22 mouse cellular contexts compared by ENCODE assay signal in genomic region chr16:97733599-97733998, GRCm38 (mm10). TPM values are rescaled to one million over a fixed set of nuclear protein-coding genes. Genes with fewer than 3 reads are reported as not detected.
DNase-seq lines count a peak whose midpoint lies in the region; ATAC-seq and TF ChIP-seq lines count a peak whose summit lies in the region.
"Had no signal": no experiment of that assay in that cellular context is flagged by ENCODE, and none has a peak within 500 bp of the region (broad histone marks: within the 10 kb centered on the region; RNA-seq: fewer than 3 reads in every experiment).

No protein-coding gene starts in this region.

- 43% methylated on average over 2 of the region's 2 CpGs for WGBS in intestine, embryonic 14.5 days
- WGBS in intestine, embryonic 16.5 days, result 48% methylated on average over 2 of the region's 2 CpGs
- WGBS in small intestine, adult 2 months, result 27% methylated on average over 2 of the region's 2 CpGs
- WGBS in forebrain, embryonic 15.5 days, result 76% methylated on average over 2 of the region's 2 CpGs
- 67% methylated on average over 2 of the region's 2 CpGs for WGBS in forebrain, postnatal 0 days

- TF ChIP-seq CTCF in small intestine, adult 2 months (IDR thresholded peaks at IDR 0.05; ENCODE audit: extremely low read depth, insufficient read length, insufficient replicate concordance, low read depth, low read length), result no peak
- no peak for TF ChIP-seq CTCF in forebrain, postnatal 0 days (IDR thresholded peaks at IDR 0.05; ENCODE audit: low read depth)

- no peak overlapping the region for H3K4me3 ChIP-seq in intestine, embryonic 14.5 days (ENCODE audit: low read depth, low read length)
- no peak overlapping the region for H3K4me3 ChIP-seq in intestine, embryonic 16.5 days (ENCODE audit: low read length)
- H3K4me3 ChIP-seq in small intestine, adult 2 months (ENCODE audit: low read depth, low read length), result no peak overlapping the region
- H3K4me3 ChIP-seq in forebrain, embryonic 15.5 days, result no peak overlapping the region
- H3K4me3 ChIP-seq in forebrain, postnatal 0 days (ENCODE audit: low read depth, low read length), result no peak overlapping the region
- H3K4me3 ChIP-seq: embryonic facial prominence, embryonic 10.5 days; embryonic facial prominence, embryonic 12.5 days; forebrain, embryonic 13.5 days had no signal

- no peak overlapping the region for H3K9ac ChIP-seq in intestine, embryonic 14.5 days (ENCODE audit: low read length)
- H3K9ac ChIP-seq in intestine, embryonic 16.5 days (ENCODE audit: low read depth, low read length), result no peak overlapping the region
- no peak overlapping the region for H3K9ac ChIP-seq in forebrain, embryonic 15.5 days (replicated peaks)
- H3K9ac ChIP-seq in forebrain, postnatal 0 days, result no peak overlapping the region
- H3K9ac ChIP-seq: embryonic facial prominence, embryonic 12.5 days; forebrain, embryonic 13.5 days had no signal

- H3K36me3 ChIP-seq in intestine, embryonic 14.5 days (ENCODE audit: control insufficient read depth, insufficient read depth, low read length), result no peaks in the 10 kb centered on the region
- no peaks in the 10 kb centered on the region for H3K36me3 ChIP-seq in intestine, embryonic 16.5 days (ENCODE audit: control insufficient read depth, insufficient read depth, low read length)
- no peaks in the 10 kb centered on the region for H3K36me3 ChIP-seq in small intestine, adult 2 months (ENCODE audit: control insufficient read depth, insufficient read depth, low read length)
- H3K36me3 ChIP-seq in forebrain, embryonic 15.5 days, result no peaks in the 10 kb centered on the region
- no peaks in the 10 kb centered on the region for H3K36me3 ChIP-seq in forebrain, postnatal 0 days (ENCODE audit: insufficient read depth)
- H3K36me3 ChIP-seq: embryonic facial prominence, embryonic 10.5 days; embryonic facial prominence, embryonic 12.5 days; G1E had no signal

- H3K27me3 ChIP-seq in intestine, embryonic 14.5 days (replicated peaks; ENCODE audit: control insufficient read depth, insufficient read depth, low read length), result no peaks in the 10 kb centered on the region
- no peaks in the 10 kb centered on the region for H3K27me3 ChIP-seq in intestine, embryonic 16.5 days (replicated peaks; ENCODE audit: control insufficient read depth, insufficient read depth, low read length)
- H3K27me3 ChIP-seq in small intestine, adult 2 months (ENCODE audit: control insufficient read depth, insufficient read depth, low read length), result no peaks in the 10 kb centered on the region
- H3K27me3 ChIP-seq in forebrain, embryonic 15.5 days, result no peaks in the 10 kb centered on the region
- H3K27me3 ChIP-seq in forebrain, postnatal 0 days (ENCODE audit: insufficient read depth, low read length), result no peaks in the 10 kb centered on the region
- H3K27me3 ChIP-seq: embryonic facial prominence, embryonic 12.5 days; forebrain, embryonic 13.5 days; Patski had no signal

- H3K4me1 ChIP-seq in intestine, embryonic 14.5 days (replicated peaks; ENCODE audit: control insufficient read depth, insufficient read depth, low read length), result no peaks in the 10 kb centered on the region
- peaks cover 16% of the 10 kb centered on the region; the same call in 1 of the 2 replicates for H3K4me1 ChIP-seq in intestine, embryonic 16.5 days (ENCODE audit: control insufficient read depth, insufficient read depth, low read length)
- peaks cover 48% of the 10 kb centered on the region for H3K4me1 ChIP-seq in small intestine, adult 2 months (ENCODE audit: control insufficient read depth, insufficient read depth, insufficient read length, low read length)
- no peaks in the 10 kb centered on the region for H3K4me1 ChIP-seq in forebrain, embryonic 15.5 days
- H3K4me1 ChIP-seq in forebrain, postnatal 0 days (ENCODE audit: insufficient read depth), result no peaks in the 10 kb centered on the region
- H3K4me1 ChIP-seq: embryonic facial prominence, embryonic 12.5 days; forebrain, embryonic 13.5 days had no signal

- H3K27ac ChIP-seq in intestine, embryonic 14.5 days (ENCODE audit: low read depth), result no peak overlapping the region
- H3K27ac ChIP-seq in intestine, embryonic 16.5 days (ENCODE audit: low read length), result peak overlapping the region; percentile 30; the same call in 1 of the 2 replicates
- H3K27ac ChIP-seq in small intestine, adult 2 months (ENCODE audit: insufficient read depth, low read depth, low read length), result peak overlapping the region; percentile 29; the same call in 1 of the 2 replicates
- no peak overlapping the region for H3K27ac ChIP-seq in forebrain, embryonic 15.5 days (replicated peaks)
- no peak overlapping the region for H3K27ac ChIP-seq in forebrain, postnatal 0 days (ENCODE audit: low read depth, low read length)
- H3K27ac ChIP-seq: embryonic facial prominence, embryonic 10.5 days; embryonic facial prominence, embryonic 12.5 days; forebrain, embryonic 13.5 days had no signal

- ATAC-seq in intestine, embryonic 14.5 days (replicated peaks; ENCODE audit: low FRiP score, low TSS enrichment, low read depth), result peak; percentile 63
- peak; percentile 74 for ATAC-seq in intestine, embryonic 16.5 days
- ATAC-seq in forebrain, embryonic 15.5 days (replicated peaks), result no peak
- ATAC-seq in forebrain, postnatal 0 days, result no peak
- ATAC-seq: activated CD4-positive, CD25-positive, alpha-beta regulatory T cell, adult 4 months; CD4-positive, CD25-positive, alpha-beta regulatory T cell, adult 4 months; forebrain, embryonic 13.5 days; forebrain, embryonic 16.5 days; Patski had no signal

- no peak overlapping the region for H3K4me2 ChIP-seq in intestine, embryonic 14.5 days (ENCODE audit: low read length)
- H3K4me2 ChIP-seq in intestine, embryonic 16.5 days (ENCODE audit: low read depth, low read length), result no peak overlapping the region
- no peak overlapping the region for H3K4me2 ChIP-seq in forebrain, embryonic 15.5 days (replicated peaks)
- H3K4me2 ChIP-seq in forebrain, postnatal 0 days (ENCODE audit: low read depth), result no peak overlapping the region
- H3K4me2 ChIP-seq: embryonic facial prominence, embryonic 12.5 days; forebrain, embryonic 13.5 days had no signal

- no peaks in the 10 kb centered on the region for H3K9me3 ChIP-seq in intestine, embryonic 14.5 days (ENCODE audit: control insufficient read depth, low read length)
- H3K9me3 ChIP-seq in intestine, embryonic 16.5 days (ENCODE audit: control insufficient read depth, low read length), result no peaks in the 10 kb centered on the region
- no peaks in the 10 kb centered on the region for H3K9me3 ChIP-seq in forebrain, embryonic 15.5 days
- H3K9me3 ChIP-seq in forebrain, postnatal 0 days (ENCODE audit: low read length), result no peaks in the 10 kb centered on the region
- H3K9me3 ChIP-seq: embryonic facial prominence, embryonic 10.5 days; embryonic facial prominence, embryonic 12.5 days; forebrain, embryonic 13.5 days; G1E had no signal

- no peak for TF ChIP-seq POLR2A in small intestine, adult 2 months (IDR thresholded peaks at IDR 0.05; ENCODE audit: low read depth, low read length)

- DNase-seq in intestine, embryonic 14.5 days (ENCODE audit: low spot score), result no peak
- DNase-seq in cerebellum, adult 18-20 months, result no peak
- no peak for DNase-seq in forebrain, postnatal 0 days
- DNase-seq: adrenal gland, adult 8-10 months; adrenal gland, postnatal 14 days; adrenal gland, postnatal 36 days; B cell, adult 2 months; cerebellum, adult 2 months; cerebellum, adult 9-10 months; cerebellum, postnatal 10 days; cerebellum, postnatal 25 days had no signal

RNA-seq across cellular contexts. Expression of gene Ripk4, which starts 30.0 kb away (rescaled TPM):
- polyA plus RNA-seq in intestine, embryonic 14.5 days (2014; fragmentation: Nextera tagmentation; extraction: Ambion mirVana), result 16.3 and 20.0 TPM in 2 replicates
- polyA plus RNA-seq in intestine, embryonic 16.5 days (2015; fragmentation: Nextera tagmentation; extraction: Ambion mirVana), result 21.8 and 22.7 TPM in 2 replicates
- 12.5 and 12.6 TPM in 2 replicates for polyA plus RNA-seq in small intestine, adult 2 months (2012; rRNA removed)
- polyA plus RNA-seq in forebrain, embryonic 15.5 days (2015; fragmentation: Nextera tagmentation; extraction: Ambion mirVana), result 0.99 and 1.2 TPM in 2 replicates
- total RNA-seq in forebrain, postnatal 0 days (2014; rRNA removed), result 1.0 and 1.6 TPM in 2 replicates
- 0.83 and 0.93 TPM in 2 replicates for polyA plus RNA-seq in forebrain, postnatal 0 days (2015; fragmentation: Nextera tagmentation; extraction: Ambion mirVana)
- polyA plus RNA-seq: G1E had no signal

Comparison
In these comparisons a context has a peak if more than half of its experiments do, and no peak if none do; other contexts are left out.
1. H3K27ac ChIP-seq: peak in intestine, embryonic 16.5 days (single experiment) and small intestine, adult 2 months (single experiment); none in intestine, embryonic 14.5 days (single experiment), forebrain, embryonic 15.5 days (single experiment) and forebrain, postnatal 0 days (single experiment).
2. ATAC-seq: peak in intestine, embryonic 14.5 days (single experiment) and intestine, embryonic 16.5 days (single experiment); none in forebrain, embryonic 15.5 days (single experiment) and forebrain, postnatal 0 days (single experiment).